Mouse (Mus musculus) adrenal gland, postnatal 14 days (tissue): ENCODE measurements at regions not wholly inside any gene's neighbourhood (a gene's known extent, or its start where the extent isn't known, plus 50 kb on each side); places are given as distances from the start of the nearest gene placed in this dataset.
A peak's percentile ranks its signal among the peaks of the same experiment; 100 is the strongest.

ENCODE experiments used
- DNase-seq: peaks from one replicate; pipeline ENCODE4 v3.0.0; 2021; ENCODE audit warnings: mixed read lengths

GRCm38 (mm10) chr1:108339827-108340226 is 750.0 kb downstream of the Serpinb8 start:
- DNase-seq = no peak

GRCm38 (mm10) chr1:108341352-108341751 is 751.5 kb downstream of the Serpinb8 start:
- no peak for DNase-seq

GRCm38 (mm10) chr1:108363788-108364187 is 774.0 kb downstream of the Serpinb8 start:
- no peak for DNase-seq

GRCm38 (mm10) chr1:108369904-108370600 is 780.2 kb downstream of the Serpinb8 start:
- no peak for DNase-seq

- no peak for DNase-seq
These were observed 800.1 kb downstream of the Serpinb8 start for GRCm38 (mm10) chr1:108389930-108390329.

GRCm38 (mm10) chr1:108390497-108390896 is 800.7 kb downstream of the Serpinb8 start:
- no peak for DNase-seq

- DNase-seq = no peak
These were observed 850.0 kb downstream of the Serpinb8 start for GRCm38 (mm10) chr1:108439845-108440244.

GRCm38 (mm10) chr1:108452776-108453175 is 863.0 kb downstream of the Serpinb8 start:
- no peak for DNase-seq

- no peak for DNase-seq
These were observed 882.2 kb downstream of the Serpinb8 start for GRCm38 (mm10) chr1:108472031-108472430.

- DNase-seq = no peak
These were observed 909.0 kb downstream of the Serpinb8 start for GRCm38 (mm10) chr1:108498854-108499253.

GRCm38 (mm10) chr1:108527424-108527823 is 937.6 kb downstream of the Serpinb8 start:
- DNase-seq = no peak

- no peak for DNase-seq
These were observed 948.4 kb downstream of the Serpinb8 start for GRCm38 (mm10) chr1:108538238-108538637.

GRCm38 (mm10) chr1:108548721-108549120 is 958.9 kb downstream of the Serpinb8 start:
- no peak for DNase-seq

- no peak for DNase-seq
These were observed 969.1 kb downstream of the Serpinb8 start for GRCm38 (mm10) chr1:108558882-108559281.

- no peak for DNase-seq
These were observed 973.2 kb downstream of the Serpinb8 start for GRCm38 (mm10) chr1:108562981-108563380.

- no peak for DNase-seq
These were observed 982.2 kb downstream of the Serpinb8 start for GRCm38 (mm10) chr1:108571977-108572376.

- no peak for DNase-seq
These were observed 983.0 kb downstream of the Serpinb8 start for GRCm38 (mm10) chr1:108572765-108573164.

GRCm38 (mm10) chr1:108576806-108577205 is 987.0 kb downstream of the Serpinb8 start:
- peak; percentile 19 for DNase-seq

GRCm38 (mm10) chr1:108577793-108578192 is 988.0 kb downstream of the Serpinb8 start:
- DNase-seq = no peak

GRCm38 (mm10) chr1:108592720-108593422 is 1003.1 kb downstream of the Serpinb8 start:
- DNase-seq = no peak

- no peak for DNase-seq
These were observed 1007.3 kb downstream of the Serpinb8 start for GRCm38 (mm10) chr1:108597129-108597528.
